Mouse (Mus musculus): ENCODE measurements at regions not wholly inside any gene's neighbourhood (a gene's known extent, or its start where the extent isn't known, plus 50 kb on each side); places are given as distances from the start of the nearest gene placed in this dataset.
A peak's percentile ranks its signal among the peaks of the same experiment; 100 is the strongest.

GRCm38 (mm10) chr2:10816374-10816773 is 355.5 kb upstream of the Prkcq start:
- DNase-seq (ENCODE audit: low read depth, low spot score): no peak

GRCm38 (mm10) chr2:10825278-10826133 is 346.4 kb upstream of the Prkcq start:
- peak; percentile 64 for DNase-seq (ENCODE audit: low read depth, low spot score)

DNA sequence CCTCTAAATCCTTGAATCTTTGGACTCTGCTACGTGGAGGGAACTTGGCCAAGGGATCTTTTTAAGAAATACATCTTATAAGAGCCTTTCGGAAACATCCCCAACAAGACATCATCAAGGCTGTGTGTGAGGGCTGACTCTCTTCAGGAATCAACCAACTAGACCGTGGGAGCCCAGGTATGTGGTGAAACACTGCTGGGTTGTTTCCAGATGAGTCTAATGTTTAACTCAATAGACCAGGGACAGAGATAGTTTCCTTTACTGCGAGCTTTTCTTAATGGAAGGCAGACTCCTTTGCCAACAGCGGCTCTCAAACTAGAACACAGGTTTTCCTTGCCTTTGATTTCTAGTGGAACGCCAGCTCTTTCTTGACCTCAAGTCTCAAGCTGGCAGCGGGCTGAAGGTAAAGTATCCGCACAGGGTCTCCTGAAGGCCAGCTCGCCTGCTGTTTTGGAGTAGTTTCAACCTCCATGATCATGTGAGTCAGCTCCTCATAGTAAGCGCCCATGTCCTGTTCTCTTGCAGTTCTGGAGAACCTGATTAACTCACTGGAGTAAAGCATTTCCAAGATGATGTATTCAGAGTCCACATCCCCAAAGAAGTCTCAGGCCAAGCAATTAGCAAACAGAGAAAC is 345.7 kb upstream of the Prkcq start:
- DNase-seq (ENCODE audit: low read depth, low spot score): no peak

DNA sequence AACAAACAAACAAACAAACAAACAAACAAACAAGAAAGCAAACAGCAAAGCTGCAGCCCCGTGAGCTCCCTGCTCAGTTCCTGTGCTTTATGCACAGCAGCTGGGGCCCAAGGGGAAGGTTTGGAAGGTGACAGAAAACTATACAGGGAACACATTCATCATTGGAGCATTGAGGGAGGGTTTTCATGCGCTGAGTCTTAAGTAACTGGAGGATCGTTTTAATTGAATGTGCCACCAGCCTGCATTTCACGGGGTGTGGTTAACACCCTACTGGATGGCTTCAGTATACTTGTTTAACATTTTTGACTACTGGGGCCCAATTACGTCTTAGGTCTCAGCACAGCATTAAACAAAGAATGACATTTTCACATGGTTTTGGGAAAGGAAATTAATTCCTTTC is 331.9 kb upstream of the Prkcq start:
- no peak for DNase-seq (ENCODE audit: low read depth, low spot score)

DNA sequence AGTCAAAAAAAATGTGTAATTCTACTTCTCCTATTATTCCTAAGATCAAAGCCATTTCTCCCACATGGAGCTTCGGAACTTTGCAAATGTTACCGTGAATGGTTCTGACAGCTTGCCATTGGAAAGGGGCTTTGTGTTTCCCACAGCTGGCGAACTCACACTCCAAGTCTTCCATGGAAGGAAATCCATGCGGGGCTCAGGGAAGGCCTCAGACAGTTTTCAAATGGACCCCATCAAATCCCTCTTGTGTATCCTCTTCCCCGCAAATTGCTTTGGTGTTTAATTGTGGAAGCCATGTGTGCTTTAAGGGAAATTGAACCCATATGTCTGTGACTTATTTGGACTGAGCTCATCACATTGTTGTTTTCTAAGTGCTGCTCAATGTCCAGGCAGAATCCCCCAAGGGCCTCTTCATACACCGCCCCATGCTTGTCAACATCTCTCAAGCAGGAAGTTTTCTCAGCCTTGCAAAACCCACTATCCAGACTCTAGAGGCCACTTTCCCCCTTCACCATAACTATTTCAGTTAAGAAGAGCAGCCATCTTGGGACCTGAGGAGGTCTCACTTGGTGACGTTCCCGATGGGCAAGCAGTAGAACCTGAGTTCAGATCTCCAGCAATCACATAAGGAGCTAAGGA is 310.1 kb upstream of the Prkcq start:
- no peak for DNase-seq (ENCODE audit: low read depth, low spot score)

GRCm38 (mm10) chr2:10864451-10864850 is 307.5 kb upstream of the Prkcq start:
- DNase-seq (ENCODE audit: low read depth, low spot score): no peak

- no peak for DNase-seq (ENCODE audit: low read depth, low spot score)
These were observed 297.6 kb upstream of the Prkcq start for GRCm38 (mm10) chr2:10874303-10874702.

GRCm38 (mm10) chr2:10901926-10902325 is 270.0 kb upstream of the Prkcq start:
- DNase-seq (ENCODE audit: low read depth, low spot score): no peak

GRCm38 (mm10) chr2:10919955-10920354 is 252.0 kb upstream of the Prkcq start:
- DNase-seq (ENCODE audit: low read depth, low spot score): no peak

DNA sequence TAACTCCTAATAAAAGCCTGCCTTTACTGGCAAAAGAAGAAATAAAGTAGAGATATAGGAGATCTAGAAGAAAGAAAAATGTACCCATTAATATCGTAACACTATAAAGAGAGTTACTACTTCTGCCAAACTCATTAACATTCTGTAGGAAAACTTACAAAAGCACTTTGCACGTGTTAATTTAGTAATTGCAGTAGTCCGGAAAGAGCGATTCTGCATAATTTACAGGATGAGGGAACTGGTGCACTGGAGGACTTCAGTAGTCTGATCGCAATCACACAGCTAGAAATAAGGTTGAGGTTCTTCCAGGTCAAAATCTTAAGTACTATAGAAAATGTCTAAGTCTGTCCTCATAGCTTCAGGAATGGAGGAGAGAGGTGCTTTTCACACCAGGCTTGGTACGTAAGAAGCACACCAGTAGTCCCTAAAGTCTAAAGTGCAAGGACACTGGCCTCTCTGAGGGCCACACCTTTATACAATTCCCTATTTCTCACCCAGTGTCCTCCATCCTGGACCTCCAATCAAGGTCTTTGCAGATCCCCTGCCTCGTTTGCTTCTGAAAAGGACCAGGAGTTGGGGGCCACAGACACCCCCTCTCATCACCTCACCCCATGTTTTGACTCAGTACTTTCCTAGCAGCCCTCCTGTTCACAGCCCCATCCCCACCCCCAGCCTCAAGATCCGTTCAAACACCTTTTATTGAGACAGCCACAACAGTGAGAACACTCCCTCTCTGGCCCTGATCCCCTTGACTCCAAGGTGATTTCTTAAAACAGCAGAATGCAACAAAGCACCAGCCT is 251.0 kb upstream of the Prkcq start:
- DNase-seq (ENCODE audit: low read depth, low spot score): no peak

DNA sequence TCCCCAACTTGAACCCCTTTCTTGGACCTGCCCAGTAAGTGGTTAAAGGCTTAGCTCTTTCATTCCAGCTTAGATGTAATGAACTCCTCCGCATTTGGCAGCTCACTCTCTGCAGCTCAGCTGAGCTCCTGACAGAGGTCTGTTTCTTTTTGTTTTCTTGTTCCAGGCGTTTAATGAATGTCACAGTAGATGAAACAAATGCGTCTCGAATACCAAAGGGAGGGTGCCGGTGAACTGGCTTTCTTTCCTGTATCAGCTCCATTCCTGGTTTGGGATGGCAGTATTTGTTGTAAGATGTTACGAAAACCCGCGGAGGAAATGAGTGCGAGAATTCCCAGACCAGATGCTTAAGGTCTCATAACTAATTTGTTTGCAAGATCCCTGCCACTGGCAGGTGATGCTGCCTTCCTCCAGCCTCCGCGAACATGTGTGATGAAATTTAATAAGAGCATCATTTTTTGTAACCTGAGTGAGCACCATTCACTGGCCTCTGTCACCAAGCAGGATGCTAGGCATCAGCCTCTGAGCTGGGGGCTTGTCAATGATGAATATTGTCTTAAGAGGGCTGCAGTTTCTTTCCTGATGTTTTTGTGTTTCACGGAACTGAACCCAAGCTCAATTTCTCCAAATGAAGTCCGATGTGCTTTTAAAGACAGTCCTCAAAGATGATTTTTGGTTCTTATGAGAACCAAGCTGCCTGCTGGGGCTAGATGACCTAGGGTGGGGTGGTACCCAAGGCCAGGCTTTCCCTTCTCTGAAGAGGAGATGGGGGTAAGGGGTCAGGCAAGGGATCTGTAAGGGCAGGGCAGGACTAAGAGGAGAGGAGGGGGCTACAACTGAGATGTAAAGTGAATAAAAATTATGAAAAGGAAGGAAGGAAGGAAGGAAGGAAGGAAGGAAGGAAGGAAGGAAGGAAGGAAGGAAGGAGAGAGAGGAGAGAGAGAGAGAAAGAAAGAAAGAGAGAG is 250.1 kb upstream of the Prkcq start:
- DNase-seq (ENCODE audit: low read depth, low spot score): no peak

- DNase-seq (ENCODE audit: low read depth, low spot score): no peak
These were observed 247.9 kb upstream of the Prkcq start for GRCm38 (mm10) chr2:10923984-10924383.

DNA sequence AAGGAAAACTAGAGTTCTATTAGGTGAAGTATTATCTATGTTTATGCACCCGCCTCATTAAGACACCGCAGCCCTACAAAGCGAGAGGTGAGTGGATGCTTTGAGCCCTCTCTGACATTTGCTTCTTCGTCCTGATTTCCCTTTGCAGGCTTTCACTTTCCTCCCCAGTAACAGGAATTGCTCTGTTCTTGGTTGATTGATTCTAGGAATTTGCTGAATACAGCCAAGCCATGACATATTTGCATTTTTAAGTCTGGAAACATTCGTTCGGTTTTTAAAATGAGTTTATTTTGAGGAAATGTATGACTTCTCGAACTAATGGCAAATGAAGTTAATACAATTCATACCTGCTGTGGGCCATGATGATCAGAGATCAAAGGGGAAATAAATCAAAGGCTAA is 246.5 kb upstream of the Prkcq start:
- no peak for DNase-seq (ENCODE audit: low read depth, low spot score)

GRCm38 (mm10) chr2:10937405-10937804 is 234.5 kb upstream of the Prkcq start:
- DNase-seq (ENCODE audit: low read depth, low spot score): no peak

DNA sequence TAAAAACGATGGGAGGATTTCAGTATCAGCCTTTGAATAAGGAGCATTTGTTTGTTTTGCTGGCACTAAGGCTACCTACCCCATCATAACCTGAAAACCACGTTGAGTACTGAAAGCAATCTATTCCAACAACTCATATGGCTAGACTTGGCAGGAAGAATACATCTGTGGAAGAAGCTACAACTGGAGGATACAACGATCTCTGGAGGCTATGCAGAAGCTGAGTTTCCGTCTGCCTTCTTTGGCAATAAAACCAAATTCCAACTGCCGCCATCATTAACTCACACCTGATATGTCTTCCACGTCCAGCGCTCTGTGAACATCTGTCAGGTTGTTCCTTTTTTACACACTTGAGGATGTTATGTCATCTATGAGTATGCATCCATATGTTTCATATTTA is 206.7 kb upstream of the Prkcq start:
- no peak for DNase-seq (ENCODE audit: low read depth, low spot score)

GRCm38 (mm10) chr2:10966891-10967290 is 205.0 kb upstream of the Prkcq start:
- no peak for DNase-seq (ENCODE audit: low read depth, low spot score)

- no peak for DNase-seq (ENCODE audit: low read depth, low spot score)
These were observed 202.7 kb upstream of the Prkcq start for GRCm38 (mm10) chr2:10969111-10969689.

- DNase-seq (ENCODE audit: low read depth, low spot score): no peak
These were observed 199.9 kb upstream of the Prkcq start for GRCm38 (mm10) chr2:10972051-10972450.

DNA sequence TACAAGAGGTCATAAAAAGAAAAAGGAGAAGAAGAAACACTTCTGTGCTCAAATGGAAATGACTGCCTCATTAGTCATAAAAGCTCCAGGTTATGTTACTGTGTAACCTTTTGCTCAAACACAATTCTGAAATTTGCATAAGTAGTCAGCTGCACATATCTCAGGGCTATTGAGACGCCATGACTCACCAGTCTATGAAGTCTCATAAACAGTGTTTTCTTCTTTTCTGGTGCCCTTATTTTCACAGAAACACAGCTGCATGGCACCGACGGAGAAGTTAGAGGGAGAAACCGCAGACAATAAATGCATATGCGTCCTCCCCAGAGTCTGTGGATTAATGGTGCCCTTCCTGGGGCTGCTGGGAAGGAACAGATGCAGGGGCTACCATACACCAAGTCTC is 193.1 kb upstream of the Prkcq start:
- no peak for DNase-seq (ENCODE audit: low read depth, low spot score)

GRCm38 (mm10) chr2:10986101-10986500 is 185.8 kb upstream of the Prkcq start:
- DNase-seq (ENCODE audit: low read depth, low spot score): no peak
